Mouse (Mus musculus) MEL-GATA-1-ER (cell line): ENCODE measurements around the gene Gm10354.
"Not testable (repeated sequence)": the region's sequence is repeated elsewhere in the genome, so short reads cannot be mapped to it uniquely, and the experiment has no call there.

Source experiments
- DNase-seq: peaks from one replicate; pipeline ENCODE4 v3.0.0-alpha.2; 2012; ENCODE audit warnings: low read depth; ENCODE audit errors: extremely low read depth

The Gm10354 gene

DNA sequence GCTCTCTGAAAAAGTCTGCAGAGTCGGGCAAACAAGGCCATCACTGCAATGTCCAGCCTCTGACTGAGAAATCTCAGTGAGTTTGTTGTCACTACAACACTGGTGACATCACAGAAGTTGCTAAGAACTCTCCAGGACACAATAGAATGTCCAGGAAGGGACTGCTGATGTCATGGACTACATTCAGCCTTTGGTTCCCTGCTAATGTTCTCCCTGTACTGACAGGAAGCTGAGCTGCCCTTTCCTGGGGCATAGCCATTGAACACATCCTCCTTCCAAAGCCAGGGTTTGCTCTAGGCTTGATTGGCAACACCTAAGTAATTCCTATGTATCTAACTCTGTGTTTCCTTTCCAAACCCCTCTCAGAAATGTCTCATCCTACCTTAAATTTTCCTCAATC is at the start of gene Gm10354:
Gm10354 (minus strand) TSS at position 101 of the 400 bp plus-strand sequence.
- not testable (repeated sequence) for DNase-seq

GRCm38 (mm10) chr5:15024316-15024715 is 45.6 kb upstream of the Gm10354 start:
- DNase-seq, result not testable (repeated sequence)

DNA sequence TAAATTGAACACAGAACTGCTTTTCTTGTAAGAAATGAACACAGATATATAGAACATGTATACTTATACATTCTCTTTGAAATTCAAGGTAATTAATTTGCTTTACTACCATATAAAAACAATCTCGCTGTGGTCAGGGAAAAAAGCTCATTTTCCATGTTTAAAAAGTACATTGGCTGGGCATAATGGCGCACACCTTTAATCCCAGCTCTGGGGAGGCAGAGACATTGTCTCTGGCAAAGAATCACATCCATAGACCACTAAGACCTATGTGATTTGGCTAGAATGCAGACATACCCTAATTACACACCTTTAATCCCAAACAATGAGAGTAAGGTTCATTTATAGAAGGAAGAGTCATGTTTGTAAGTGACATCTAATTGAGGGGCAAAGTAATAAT is 41.3 kb upstream of the Gm10354 start:
- not testable (repeated sequence) for DNase-seq

DNA sequence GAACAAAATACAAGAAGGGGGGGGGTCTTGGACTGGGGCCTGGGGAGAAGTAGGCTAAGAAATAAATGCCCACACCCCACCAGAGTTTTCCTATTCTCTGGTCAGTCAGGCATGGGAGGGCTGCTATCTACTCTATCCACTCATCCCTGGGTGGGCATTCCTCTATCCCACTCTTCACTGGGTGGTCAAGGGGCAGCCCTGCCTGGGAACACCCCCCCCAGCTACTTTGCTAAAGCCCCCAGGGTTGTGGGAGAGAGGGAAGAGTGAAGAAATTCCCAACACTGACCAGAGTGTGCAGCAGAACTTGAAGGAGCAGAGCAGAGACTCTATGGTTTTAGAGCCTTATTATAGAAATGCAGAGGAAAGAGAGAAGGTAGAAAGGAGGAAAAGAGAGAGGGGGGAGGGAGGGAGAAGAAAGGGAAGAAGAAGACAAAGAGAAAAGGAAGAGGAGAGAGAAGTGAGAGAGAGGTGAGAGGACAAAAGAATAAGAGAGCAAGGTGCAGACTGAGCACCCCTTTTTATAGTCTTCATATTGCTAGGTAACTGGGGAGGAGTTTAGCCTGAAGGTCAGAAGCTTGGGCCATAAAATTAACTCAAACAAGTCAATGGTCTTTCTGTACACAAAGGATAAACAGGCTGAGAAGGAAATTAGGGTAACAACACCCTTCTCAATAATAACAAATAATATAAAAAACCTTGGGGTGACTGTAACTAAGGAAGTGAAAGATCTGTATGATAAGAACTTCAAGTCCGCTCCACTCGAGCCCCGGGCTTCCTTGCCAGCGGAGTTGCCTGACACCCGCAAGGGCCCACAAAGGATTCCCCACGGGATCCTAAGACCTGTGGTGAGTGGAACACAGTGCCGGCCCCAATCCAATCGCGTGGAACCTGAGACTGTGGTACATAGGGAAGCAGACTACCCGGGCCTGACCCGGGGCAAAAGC is 32.2 kb upstream of the Gm10354 start:
- not testable (repeated sequence) for DNase-seq

DNA sequence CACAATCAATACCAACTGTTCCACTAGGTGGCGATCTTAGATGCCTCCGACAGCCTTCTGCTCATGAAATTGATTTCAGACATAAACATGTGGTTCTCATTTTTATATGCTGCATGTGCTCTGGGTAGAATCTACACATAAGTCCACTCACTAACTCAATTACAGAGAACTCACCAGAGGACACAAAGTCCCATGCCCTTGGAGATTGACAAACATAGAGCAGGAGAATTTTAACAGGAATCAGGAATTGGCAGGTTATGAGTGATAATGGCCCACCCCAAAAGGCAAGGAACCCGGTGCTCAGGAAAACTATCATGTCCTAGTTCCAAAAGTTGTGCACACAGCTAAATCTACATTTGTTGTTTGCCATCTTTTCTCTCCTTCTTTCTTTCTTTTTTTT is 28.2 kb upstream of the Gm10354 start:
- not testable (repeated sequence) for DNase-seq

DNA sequence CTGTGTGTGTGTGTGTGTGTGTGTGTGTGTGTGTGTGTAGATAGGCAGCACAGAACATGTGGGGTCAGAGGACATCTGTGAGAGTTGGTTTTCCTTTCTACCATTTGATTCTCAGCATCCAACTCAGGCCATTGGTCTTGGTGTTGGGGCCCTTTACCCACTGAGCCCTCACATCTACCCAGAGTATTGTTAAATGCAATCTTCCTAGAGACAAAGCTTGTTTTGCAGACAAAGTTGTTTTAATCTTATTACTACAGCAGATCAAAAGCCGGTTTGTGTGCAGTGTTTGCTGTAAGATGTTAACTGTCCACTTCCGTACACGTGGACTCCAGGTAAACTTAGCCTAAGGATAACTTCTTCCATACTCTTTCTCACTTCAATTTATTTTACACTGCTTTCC is 27.6 kb upstream of the Gm10354 start:
- DNase-seq, result not testable (repeated sequence)

- DNase-seq, result not testable (repeated sequence)
These were observed 26.8 kb upstream of the Gm10354 start for GRCm38 (mm10) chr5:15005584-15005983.

DNA sequence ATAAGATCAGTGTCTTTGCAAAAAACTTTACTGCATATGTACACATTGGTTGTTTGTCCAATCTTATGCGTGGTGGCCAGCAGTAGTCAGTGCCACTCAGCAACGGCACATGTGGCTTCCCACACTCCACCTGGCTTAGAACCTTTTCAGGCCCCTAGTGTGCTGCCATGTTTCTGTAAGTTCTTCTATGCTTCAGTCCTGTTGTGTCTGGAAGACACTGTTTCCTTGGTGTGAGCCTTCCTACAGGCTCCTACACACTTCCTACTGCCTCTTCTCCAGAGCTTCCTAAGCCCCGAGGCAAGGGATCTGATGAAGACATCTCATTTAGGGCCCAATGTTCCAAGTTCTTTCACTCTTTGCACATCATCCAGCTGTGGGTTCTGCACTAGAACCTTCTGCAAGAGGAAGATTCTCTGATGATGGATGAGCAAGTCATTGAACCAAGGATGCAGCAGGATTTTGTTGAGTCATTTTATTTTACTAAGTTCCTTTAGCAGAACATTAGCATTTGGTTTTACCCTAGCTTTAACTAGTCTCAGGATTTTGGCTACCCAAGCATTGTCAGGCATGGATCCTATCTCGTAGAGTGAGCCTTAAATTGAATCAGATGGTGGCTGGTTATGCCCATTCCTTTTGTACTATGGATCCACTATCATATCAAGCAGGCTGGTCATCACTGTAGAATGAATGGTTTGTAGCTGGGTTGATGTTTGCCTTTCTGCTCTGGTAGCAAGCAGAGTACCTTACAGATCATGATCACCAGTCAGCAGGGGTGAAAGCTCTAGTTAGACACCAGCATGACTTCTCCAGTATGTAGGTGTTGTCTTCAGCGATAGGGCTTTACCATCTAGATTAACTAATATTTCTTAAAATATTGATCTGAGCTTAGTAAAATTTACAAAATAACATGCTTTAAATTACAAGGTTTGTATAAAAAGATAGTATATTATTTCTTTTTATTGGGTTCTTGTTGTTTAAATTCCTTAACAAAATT is 26.1 kb upstream of the Gm10354 start:
- not testable (repeated sequence) for DNase-seq

DNA sequence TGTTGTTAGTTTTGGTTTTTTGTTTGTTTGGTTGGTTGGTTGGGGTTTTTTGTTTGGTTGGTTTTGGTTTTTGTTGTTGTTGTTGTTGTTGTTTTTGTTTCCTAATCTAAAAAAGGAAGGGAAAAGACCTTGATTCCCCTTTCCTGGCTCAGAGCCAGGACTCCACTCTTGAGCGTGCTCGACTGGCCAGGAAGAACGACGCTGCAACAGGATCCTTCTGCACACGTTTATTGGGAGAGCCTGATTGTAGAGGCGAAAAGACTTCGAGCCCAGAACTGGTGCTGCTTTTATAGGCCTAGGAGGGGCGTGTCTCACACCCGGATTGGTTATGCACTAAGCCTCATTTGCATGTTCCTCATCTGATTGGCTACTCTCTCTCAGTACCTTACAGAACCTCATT is 19.3 kb upstream of the Gm10354 start:
- DNase-seq, result not testable (repeated sequence)

- DNase-seq, result not testable (repeated sequence)
These were observed 18.8 kb upstream of the Gm10354 start for GRCm38 (mm10) chr5:14997556-14997955.

DNA sequence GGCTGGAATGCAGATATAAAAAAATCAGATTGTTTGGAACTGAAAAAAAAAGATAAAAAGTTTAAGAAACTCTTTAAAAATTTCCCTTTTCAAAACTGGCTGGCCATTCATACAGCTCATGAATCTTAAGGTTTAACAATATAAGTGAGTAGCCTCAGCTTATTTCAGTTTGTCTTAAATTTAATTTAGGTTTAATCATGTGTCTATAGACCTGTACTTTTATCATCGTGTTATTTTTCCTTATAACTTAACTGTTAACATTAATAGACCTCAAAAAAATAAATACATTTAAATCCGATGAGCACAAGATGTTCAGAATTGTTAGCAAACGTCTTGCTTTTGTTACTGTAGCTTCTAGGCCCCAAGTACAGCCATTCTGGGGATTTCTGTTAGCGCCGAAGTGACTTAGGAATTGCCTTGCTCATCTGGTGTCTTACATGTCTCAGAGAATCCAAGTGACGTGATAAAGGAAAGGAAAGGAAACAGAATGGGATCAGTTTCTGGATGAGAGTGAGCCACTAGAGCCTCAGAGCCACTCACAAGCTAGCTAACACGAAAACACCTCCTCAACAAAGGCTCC is 18.0 kb upstream of the Gm10354 start:
- not testable (repeated sequence) for DNase-seq

GRCm38 (mm10) chr5:14994124-14994523 is 15.4 kb upstream of the Gm10354 start:
- not testable (repeated sequence) for DNase-seq

DNA sequence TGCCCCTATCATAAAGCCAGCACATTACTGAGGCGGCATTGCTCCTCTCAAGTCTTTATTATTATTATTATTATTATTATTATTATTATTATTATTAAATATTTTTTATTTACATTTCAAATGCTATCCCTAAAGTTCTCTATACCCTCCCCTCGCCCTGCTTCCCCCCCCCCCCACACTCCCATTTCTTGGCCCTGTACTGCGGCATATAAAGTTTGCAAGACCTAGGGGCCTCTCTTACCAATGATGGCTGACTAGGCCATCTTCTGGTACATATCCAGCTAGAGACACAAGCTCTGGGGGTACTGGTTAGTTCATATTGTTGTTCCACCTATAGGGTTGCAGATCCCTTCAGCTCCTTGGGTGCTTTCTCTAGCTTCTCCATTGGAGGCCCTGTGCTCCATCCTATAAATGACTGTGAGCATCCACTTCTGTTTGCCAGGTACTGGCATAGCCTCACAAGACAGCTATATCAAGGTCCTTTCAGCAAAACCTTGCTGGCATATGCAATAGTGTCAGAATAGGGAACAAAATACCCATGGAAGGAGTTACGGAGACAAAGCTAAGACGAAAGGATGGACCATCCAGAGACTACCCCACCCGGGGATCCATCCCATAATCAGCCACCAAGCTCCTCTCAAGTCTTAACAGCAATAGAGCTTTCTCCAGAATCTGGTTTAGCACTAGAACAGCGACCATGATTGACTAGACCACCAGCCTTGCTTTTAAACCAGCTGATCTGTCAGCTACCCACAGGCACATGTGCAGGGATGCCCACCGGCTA is 11.8 kb upstream of the Gm10354 start:
- not testable (repeated sequence) for DNase-seq

GRCm38 (mm10) chr5:14986649-14987387 is 8.1 kb upstream of the Gm10354 start:
- DNase-seq, result not testable (repeated sequence)

- not testable (repeated sequence) for DNase-seq
These were observed 1.4 kb downstream of the Gm10354 start for GRCm38 (mm10) chr5:14977368-14977767.

- DNase-seq, result not testable (repeated sequence)
These were observed 3.4 kb downstream of the Gm10354 start for GRCm38 (mm10) chr5:14975294-14975693.

DNA sequence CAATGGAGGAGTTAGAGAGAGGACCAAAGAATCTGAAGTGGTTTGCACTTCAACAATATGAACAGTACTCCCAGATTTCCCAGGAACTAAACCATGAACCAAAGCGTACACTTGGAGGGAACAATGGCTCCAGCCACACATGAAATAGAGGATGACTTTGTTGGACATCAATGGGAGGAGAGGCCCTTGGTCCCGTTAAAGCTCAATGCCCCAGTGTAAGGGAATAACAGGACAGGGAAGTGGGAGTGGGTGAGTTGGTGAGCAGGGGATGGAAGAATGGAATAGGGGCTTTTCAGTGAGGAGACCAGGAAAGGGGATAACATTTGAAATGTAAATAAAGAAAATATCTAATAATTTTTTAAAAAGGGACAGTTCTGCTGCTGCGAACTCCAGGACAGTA is 5.9 kb downstream of the Gm10354 start:
- DNase-seq, result not testable (repeated sequence)

DNA sequence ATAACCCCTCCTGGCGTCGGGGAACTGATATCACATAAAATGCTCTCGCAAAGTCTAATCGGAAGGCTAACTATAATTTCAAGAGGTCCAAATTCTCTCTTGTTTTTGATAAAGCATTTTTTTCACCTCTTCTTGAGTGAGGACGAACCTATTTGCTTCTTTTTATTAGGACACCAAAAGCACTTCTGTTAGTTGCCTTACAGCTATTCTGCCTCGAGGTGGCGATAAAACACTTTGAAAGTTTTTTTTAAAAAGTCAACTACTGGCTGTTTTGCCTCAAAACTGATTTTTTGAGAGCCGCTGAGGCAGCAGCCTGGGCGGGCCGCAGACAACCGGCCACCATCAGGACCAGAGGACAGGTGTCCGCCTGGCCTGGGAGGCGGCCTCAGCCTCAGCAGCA is 14.9 kb downstream of the Gm10354 start:
- not testable (repeated sequence) for DNase-seq

GRCm38 (mm10) chr5:14961502-14961901 is 17.2 kb downstream of the Gm10354 start:
- not testable (repeated sequence) for DNase-seq
